In genomic region chr11:74962846-74963407, GRCm38 (mm10) we compare ENCODE assay signal across 15 mouse cellular contexts. TPM values are rescaled to one million over a fixed set of nuclear protein-coding genes. Genes with fewer than 3 reads are reported as not detected.
A peak's percentile ranks its signal among the peaks of the same experiment; 100 is the strongest.
DNase-seq lines count a peak whose midpoint lies in the region; ATAC-seq lines count a peak whose summit lies in the region.
"Had no signal": no experiment of that assay in that cellular context is flagged by ENCODE, and none has a peak within 500 bp of the region (broad histone marks: within the 10 kb centered on the region; RNA-seq: fewer than 3 reads in every experiment).

No protein-coding gene starts in this region.

- H3K4me2 ChIP-seq in lung, embryonic 15.5 days: no peak overlapping the region
- H3K4me2 ChIP-seq: limb, embryonic 12.5 days; neural tube, embryonic 13.5 days had no signal

- no peak overlapping the region for H3K4me3 ChIP-seq in lung, embryonic 15.5 days
- H3K4me3 ChIP-seq: forebrain, embryonic 10.5 days; limb, embryonic 12.5 days; neural tube, embryonic 13.5 days had no signal

- H3K27me3 ChIP-seq in lung, embryonic 15.5 days: no peaks in the 10 kb centered on the region
- H3K27me3 ChIP-seq: limb, embryonic 12.5 days; neural tube, embryonic 13.5 days had no signal

- H3K9ac ChIP-seq in lung, embryonic 15.5 days: no peak overlapping the region
- H3K9ac ChIP-seq: limb, embryonic 12.5 days; neural tube, embryonic 13.5 days had no signal

- H3K9me3 ChIP-seq in lung, embryonic 15.5 days: no peaks in the 10 kb centered on the region
- H3K9me3 ChIP-seq: forebrain, embryonic 10.5 days; limb, embryonic 12.5 days; neural tube, embryonic 13.5 days had no signal

- ATAC-seq in lung, embryonic 15.5 days (ENCODE audit: borderline replicate concordance, extremely low read depth, low FRiP score, low TSS enrichment): no peak

- H3K27ac ChIP-seq in lung, embryonic 15.5 days: peak overlapping the region; percentile 6; the same call in 1 of the 2 replicates
- H3K27ac ChIP-seq: forebrain, embryonic 10.5 days; limb, embryonic 12.5 days; neural tube, embryonic 13.5 days had no signal

- WGBS in lung, embryonic 15.5 days: 61% methylated on average over 2 of the region's 2 CpGs

- intact Hi-C loops in heart, postnatal 25 days (cut with DNase I): no loop called here
- intact Hi-C loops in heart, postnatal 36 days (cut with DNase I): no loop called here

- peak; percentile 18 for DNase-seq in adrenal gland, adult 2 months
- no peak for DNase-seq in adrenal gland, postnatal 25 days
- peak; percentile 48 to 55 for DNase-seq in heart, adult 18-20 months
- no peak for DNase-seq in heart, postnatal 25 days (ENCODE audit: low spot score)
- DNase-seq in lung, postnatal 4 days: no peak
- DNase-seq in heart, postnatal 36 days: peak; percentile 7 to 13
- no peak for DNase-seq in thymus, postnatal 25 days
- DNase-seq: embryo, embryonic 11 days; kidney, postnatal 25 days; retina, postnatal 1 day; thymus, adult 2 months had no signal

- peaks cover 11% of the 10 kb centered on the region for H3K4me1 ChIP-seq in lung, embryonic 15.5 days
- H3K4me1 ChIP-seq: forebrain, embryonic 10.5 days; limb, embryonic 12.5 days had no signal

- H3K36me3 ChIP-seq in lung, embryonic 15.5 days: no peaks in the 10 kb centered on the region

RNA-seq across cellular contexts. Expression of gene Srr, which starts 37.2 kb away (rescaled TPM):
- total RNA-seq in adrenal gland, adult 2 months (2021): 10 to 100 TPM; 55.7 to 62.8 TPM
- polyA plus RNA-seq in adrenal gland, adult 2 months (2012; rRNA removed): 2.4 and 5.2 TPM in 2 replicates
- 45.8 and 64.4 TPM in 2 replicates for total RNA-seq in adrenal gland, postnatal 25 days (2021)
- total RNA-seq in heart, adult 18-20 months (2021): 10 to 100 TPM; 25.5 to 26.8 TPM
- 10 to 100 TPM; 28.9 to 31.3 TPM for total RNA-seq in heart, postnatal 25 days (2021)
- 19.8 and 21.6 TPM in 2 replicates for polyA plus RNA-seq in lung, embryonic 15.5 days (2015; fragmentation: Nextera tagmentation; extraction: Ambion mirVana)
- 10 to 100 TPM; 27.1 to 28.6 TPM for total RNA-seq in heart, postnatal 36 days (2021)

RNA-seq across cellular contexts. Expression of gene Smg6, which starts 37.3 kb away (rescaled TPM):
- 10 to 100 TPM; 19.7 to 20.9 TPM for total RNA-seq in adrenal gland, adult 2 months (2021)
- 27.8 and 32.6 TPM in 2 replicates for polyA plus RNA-seq in adrenal gland, adult 2 months (2012; rRNA removed)
- total RNA-seq in adrenal gland, postnatal 25 days (2021): 27.0 and 32.8 TPM in 2 replicates
- 10 to 100 TPM; 17.1 to 20.5 TPM for total RNA-seq in heart, adult 18-20 months (2021)
- total RNA-seq in heart, postnatal 25 days (2021): 10 to 100 TPM; 16.0 to 17.5 TPM
- polyA plus RNA-seq in lung, embryonic 15.5 days (2015; fragmentation: Nextera tagmentation; extraction: Ambion mirVana): 14.8 and 17.3 TPM in 2 replicates
- 10 to 100 TPM; 18.2 to 21.0 TPM for total RNA-seq in heart, postnatal 36 days (2021)

Comparison
In these comparisons a context has a peak if more than half of its experiments do, and no peak if none do; other contexts are left out.
1. DNase-seq: peak in adrenal gland, adult 2 months (single experiment), heart, adult 18-20 months (2 of 2) and heart, postnatal 36 days (2 of 2); none in adrenal gland, postnatal 25 days (single experiment), heart, postnatal 25 days (single experiment), lung, postnatal 4 days (0 of 2) and thymus, postnatal 25 days (single experiment).